Mouse (Mus musculus) spleen, postnatal 10 days (tissue): ENCODE results near the gene Gm44805.

Experiments
- DNase-seq, 2 experiments: peaks; one replicate each; pipeline ENCODE4 v3.0.0; 2021 to 2022; ENCODE audit warnings: low spot score in 2 of 2

The Gm44805 gene

GRCm38 (mm10) chr7:19629361-19629734, 51.9 kb downstream of the Gm44805 start, which contains the start of gene Relb:
TSS of gene Relb (minus strand) at chr7:19629438.
- peak; percentile 80 to 92 for DNase-seq

- peak; percentile 92 to 96 for DNase-seq
Measured at GRCm38 (mm10) chr7:19628536-19629360, 52.5 kb downstream of the Gm44805 start.

GRCm38 (mm10) chr7:19628192-19628535, 53.1 kb downstream of the Gm44805 start:
- DNase-seq: no peak

GRCm38 (mm10) chr7:19627721-19628120, 53.5 kb downstream of the Gm44805 start:
- no peak for DNase-seq

DNA sequence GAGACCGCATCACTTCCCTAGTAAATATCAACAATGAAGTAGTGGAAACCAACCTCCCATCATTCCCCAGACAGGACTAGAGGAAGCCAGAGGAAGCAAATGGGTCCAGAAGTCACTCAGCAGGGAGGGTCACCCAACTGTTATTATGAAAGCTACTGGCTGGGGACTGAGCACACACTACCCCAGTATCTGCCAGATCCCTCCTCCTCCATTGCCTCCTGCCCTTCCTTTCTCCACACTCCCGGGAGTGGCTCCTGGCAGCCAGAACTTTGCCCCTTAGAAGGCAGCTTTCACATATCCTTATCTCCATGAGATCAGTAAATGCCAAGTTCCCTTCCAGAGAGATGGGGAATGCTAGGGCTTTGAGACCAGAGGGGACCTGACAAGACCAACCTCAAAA, 57.8 kb downstream of the Gm44805 start:
- DNase-seq: no peak

- no peak for DNase-seq
Measured at GRCm38 (mm10) chr7:19622241-19622640, 59.0 kb downstream of the Gm44805 start.
